Mouse (Mus musculus) 3134 (cell line): ENCODE measurements at regions not wholly inside any gene's neighbourhood (a gene's known extent, or its start where the extent isn't known, plus 50 kb on each side); places are given as distances from the start of the nearest gene placed in this dataset.

Experiments used
- DNase-seq: peaks from one replicate; pipeline ENCODE4 v3.0.0-alpha.2; 2011; ENCODE audit warnings: low spot score; ENCODE audit not compliant: insufficient read length; ENCODE audit errors: extremely low read depth

GRCm38 (mm10) chr2:50495141-50496056, 198.8 kb upstream of the Mmadhc start:
- peak; percentile 11 for DNase-seq

- DNase-seq = no peak
These were observed 197.2 kb upstream of the Mmadhc start for GRCm38 (mm10) chr2:50493597-50494335.

- DNase-seq = peak; percentile 71
These were observed 167.2 kb upstream of the Mmadhc start for GRCm38 (mm10) chr2:50463799-50464198.

GRCm38 (mm10) chr2:50462378-50462777, 165.8 kb upstream of the Mmadhc start:
- DNase-seq = peak; percentile 46

DNA sequence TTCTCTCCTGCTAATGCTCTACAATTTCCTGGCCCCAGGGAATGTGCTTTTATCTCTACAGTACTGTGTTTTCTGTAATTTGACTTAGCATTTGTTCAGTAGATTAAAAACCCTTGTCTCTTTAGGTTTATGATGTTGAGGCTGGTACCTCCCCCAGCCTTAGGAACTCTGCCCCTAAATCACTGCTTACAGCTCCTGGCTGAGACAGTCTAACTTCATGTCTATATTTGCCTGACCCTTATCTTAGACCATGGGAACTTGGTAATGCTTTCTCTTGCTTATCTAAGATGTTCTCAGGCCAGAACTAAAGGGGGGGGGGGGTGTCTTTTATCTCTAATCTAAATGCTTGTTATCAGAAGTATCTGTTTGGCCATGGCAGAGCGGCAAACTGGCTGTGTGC, 160.1 kb upstream of the Mmadhc start:
- no peak for DNase-seq

DNA sequence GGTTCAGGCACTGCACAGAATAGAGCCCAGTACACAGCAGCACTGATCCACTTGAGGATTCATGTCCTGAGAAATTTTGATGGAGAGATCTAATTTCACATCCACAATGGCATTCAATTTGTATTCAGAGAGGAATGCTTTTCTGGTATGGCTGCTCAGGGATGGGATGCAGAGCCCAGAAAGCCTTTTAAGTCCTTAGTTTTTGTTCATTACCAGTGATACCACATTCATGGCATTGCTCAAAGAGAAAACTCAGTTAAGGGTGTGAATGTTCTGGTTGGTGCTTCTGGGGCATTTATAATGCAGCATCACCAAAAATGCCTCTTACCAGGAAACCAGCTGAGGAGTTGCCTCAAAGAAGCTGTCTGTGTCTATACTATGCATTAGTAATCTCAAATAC, 151.5 kb upstream of the Mmadhc start:
- no peak for DNase-seq

GRCm38 (mm10) chr2:50445963-50446485, 149.4 kb upstream of the Mmadhc start:
- no peak for DNase-seq

GRCm38 (mm10) chr2:50440333-50440732, 143.7 kb upstream of the Mmadhc start:
- DNase-seq = no peak

- no peak for DNase-seq
These were observed 136.6 kb upstream of the Mmadhc start for GRCm38 (mm10) chr2:50433166-50433565.

DNA sequence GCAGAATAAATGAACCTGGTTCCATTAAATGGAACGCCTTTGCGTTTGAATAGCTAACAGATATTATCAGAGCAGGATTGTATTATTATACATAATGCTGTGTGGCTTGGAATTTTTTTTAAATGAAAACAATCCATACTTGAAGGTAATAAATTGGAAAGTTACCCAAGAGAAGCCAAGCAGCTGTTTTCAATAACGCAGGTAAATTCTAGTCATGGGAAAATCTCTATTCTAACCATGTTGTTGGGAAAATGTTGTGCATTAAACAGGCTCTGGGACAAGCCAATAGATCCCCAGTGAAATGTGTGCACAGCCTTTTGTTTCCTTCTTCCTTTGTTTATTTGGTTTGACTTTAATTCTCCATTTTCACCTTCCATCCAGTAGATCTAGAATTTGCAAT, 128.6 kb upstream of the Mmadhc start:
- DNase-seq = no peak

GRCm38 (mm10) chr2:50419648-50420047, 123.0 kb upstream of the Mmadhc start:
- no peak for DNase-seq

- no peak for DNase-seq
These were observed 121.0 kb upstream of the Mmadhc start for GRCm38 (mm10) chr2:50417643-50418042.

DNA sequence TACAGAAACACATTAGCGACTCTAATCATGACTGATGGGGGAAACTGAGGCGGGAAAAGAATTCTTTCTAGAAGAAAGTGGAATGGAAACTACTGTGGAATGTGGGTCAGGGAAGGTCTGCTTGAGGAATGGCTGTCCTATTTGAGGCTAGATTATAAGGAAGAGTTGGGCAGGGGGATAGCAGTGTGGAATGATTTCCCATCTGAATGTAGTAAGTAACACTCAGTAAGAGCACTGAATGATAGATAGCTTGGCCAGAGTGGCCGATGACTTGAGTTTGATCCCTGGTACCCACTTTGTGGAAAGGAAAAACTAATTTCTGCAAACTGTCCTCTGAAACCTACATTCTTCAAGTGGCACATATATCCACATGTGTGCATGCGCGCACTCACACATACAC, 120.5 kb upstream of the Mmadhc start:
- no peak for DNase-seq

DNA sequence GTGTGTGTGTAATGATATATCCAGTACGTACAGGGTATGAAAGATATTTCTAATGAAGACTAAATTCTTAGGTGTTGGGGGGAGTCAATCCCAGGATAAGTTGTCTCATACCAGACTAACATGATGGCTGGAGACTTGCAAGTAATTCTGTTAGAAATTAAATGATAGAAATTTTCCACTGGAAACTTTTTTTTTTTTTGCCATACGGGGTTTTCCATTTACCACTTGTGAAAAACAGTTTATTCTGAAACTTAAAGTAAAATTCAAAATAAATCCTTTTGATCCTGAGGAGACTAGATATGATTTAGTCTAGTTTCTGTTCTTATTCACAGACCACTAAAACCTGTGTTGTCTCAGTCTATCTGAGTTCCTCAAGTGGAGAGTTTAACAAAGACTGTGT, 119.5 kb upstream of the Mmadhc start:
- no peak for DNase-seq

DNA sequence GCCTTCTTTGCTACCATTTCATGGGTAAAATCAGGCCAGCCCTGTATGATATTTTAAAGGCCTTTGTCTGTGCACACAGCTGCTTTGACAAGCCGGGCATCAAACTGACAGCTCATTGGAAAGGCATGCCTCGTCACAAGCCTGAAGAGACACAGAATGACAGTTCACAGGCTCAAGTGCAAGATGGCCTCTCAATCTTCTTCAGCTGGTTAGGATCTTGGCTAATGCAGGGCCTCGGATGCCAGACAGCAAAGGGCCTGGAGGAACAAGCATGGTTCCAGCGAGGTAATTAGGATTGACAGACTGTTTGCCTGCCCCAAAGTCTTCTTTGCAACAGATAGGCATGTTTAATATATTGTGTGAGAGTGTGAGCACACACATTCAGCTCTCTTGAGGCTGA, 109.3 kb upstream of the Mmadhc start:
- no peak for DNase-seq

GRCm38 (mm10) chr2:50403106-50403505, 106.5 kb upstream of the Mmadhc start:
- peak; percentile 23 for DNase-seq

- DNase-seq = no peak
These were observed 102.0 kb upstream of the Mmadhc start for GRCm38 (mm10) chr2:50398576-50398975.

GRCm38 (mm10) chr2:50377609-50378413, 81.2 kb upstream of the Mmadhc start:
- DNase-seq = no peak

DNA sequence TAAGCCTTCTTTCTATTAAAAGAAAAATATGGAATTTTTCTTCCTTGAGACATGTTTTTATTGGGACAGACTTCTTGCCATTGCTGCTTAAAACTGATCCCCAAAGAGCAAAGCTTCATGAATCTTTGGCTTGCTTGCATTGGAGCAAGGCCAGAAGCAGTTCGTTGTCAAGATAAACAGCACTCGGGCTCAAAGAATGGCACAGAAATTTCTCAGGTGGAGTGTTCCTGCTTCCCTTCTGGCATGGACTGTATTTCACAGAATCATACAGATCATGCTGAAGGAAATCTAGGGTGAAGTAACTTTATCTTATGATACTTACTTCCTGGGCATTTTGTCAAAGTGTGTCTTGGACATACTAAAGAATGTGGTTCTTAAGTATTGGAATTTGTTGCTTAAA, 77.0 kb upstream of the Mmadhc start:
- no peak for DNase-seq

GRCm38 (mm10) chr2:50373006-50373405, 76.4 kb upstream of the Mmadhc start:
- no peak for DNase-seq

GRCm38 (mm10) chr2:50368831-50369230, 72.2 kb upstream of the Mmadhc start:
- DNase-seq = no peak
